Mouse (Mus musculus) forebrain, embryonic 16.5 days (tissue): ENCODE measurements at regions not wholly inside any gene's neighbourhood (a gene's known extent, or its start where the extent isn't known, plus 50 kb on each side); places are given as distances from the start of the nearest gene placed in this dataset.
"Not testable (repeated sequence)": the region's sequence is repeated elsewhere in the genome, so short reads cannot be mapped to it uniquely, and the experiment has no call there.

Source experiments
- ATAC-seq: fragments of 200-750 bp; cut with Nextera tagmentation; 2 replicates; pipeline ENCODE4 v1.8.0; 2017; ENCODE audit warnings: mild to moderate bottlenecking, moderate library complexity
- H3K27ac ChIP-seq: fragments of 300-500 bp; sonication (generic); 2 replicates; pipeline ENCODE4 v1.5.1; 2014; ENCODE audit warnings: low read length, control low read depth
- H3K27me3 ChIP-seq: fragments of 300-500 bp; sonication (generic); replicated peaks from 2 replicates; pipeline ENCODE4 v1.6.1; 2014; ENCODE audit warnings: low read length; ENCODE audit not compliant: control insufficient read depth, insufficient read depth
- H3K36me3 ChIP-seq: fragments of 300-500 bp; sonication (generic); 2 replicates; pipeline ENCODE4 v1.6.1; 2014; ENCODE audit not compliant: control insufficient read depth, insufficient read depth
- H3K4me1 ChIP-seq: fragments of 300-500 bp; sonication (generic); replicated peaks from 2 replicates; pipeline ENCODE4 v1.6.1; 2014; ENCODE audit warnings: low read length; ENCODE audit not compliant: control insufficient read depth, insufficient read depth
- H3K4me2 ChIP-seq: fragments of 300-500 bp; sonication (generic); 2 replicates; pipeline ENCODE4 v1.6.1; 2014; ENCODE audit warnings: mild to moderate bottlenecking, low read length, control low read depth
- H3K4me3 ChIP-seq: fragments of 300-500 bp; sonication (generic); replicated peaks from 2 replicates; pipeline ENCODE4 v1.5.1; 2014; ENCODE audit warnings: mild to moderate bottlenecking, low read length, control low read depth
- H3K9ac ChIP-seq: fragments of 300-500 bp; sonication (generic); replicated peaks from 2 replicates; pipeline ENCODE4 v1.6.1; 2014; ENCODE audit warnings: low read depth, low read length, control low read depth
- H3K9me3 ChIP-seq: fragments of 300-500 bp; sonication (generic); 2 replicates; pipeline ENCODE4 v1.6.1; 2016; ENCODE audit warnings: low read length; ENCODE audit not compliant: control insufficient read depth
- WGBS: fragments of 180-500 bp; shearing (Covaris S2); extraction: QIAGEN DNeasy Blood & Tissue Kit; methylation state at CpG from one replicate; pipeline ENCODE4 v1.1.7; 2014; 5-methylcytosine and 5-hydroxymethylcytosine counted together

GRCm38 (mm10) chr3:49641966-49642758 lies 115.0 kb downstream of the Pcdh18 start:
- H3K4me3 ChIP-seq = no peak overlapping the region
- H3K4me1 ChIP-seq = peaks cover 5% of the 10 kb centered on the region
- peak; percentile 98 for ATAC-seq
- H3K27ac ChIP-seq = no peak overlapping the region
- no peak overlapping the region for H3K4me2 ChIP-seq
- 15% methylated on average over 4 of the region's 4 CpGs for WGBS
- no peaks in the 10 kb centered on the region for H3K36me3 ChIP-seq
- H3K9me3 ChIP-seq = no peaks in the 10 kb centered on the region
- no peaks in the 10 kb centered on the region for H3K27me3 ChIP-seq
- no peak overlapping the region for H3K9ac ChIP-seq

GRCm38 (mm10) chr3:49641411-49641810 lies 115.7 kb downstream of the Pcdh18 start:
- Histone ChIP-seq H3K36me3 (no peaks in the 10 kb centered on the region), H3K4me2 (no peak overlapping the region), H3K4me3 (no peak overlapping the region), H3K4me1 (peaks cover 5% of the 10 kb centered on the region), H3K27me3 (no peaks in the 10 kb centered on the region), H3K27ac (no peak overlapping the region), H3K9me3 (no peaks in the 10 kb centered on the region), H3K9ac (no peak overlapping the region)
- ATAC-seq = 0 out of 2 replicates have a peak, but pooled peaks have one; percentile 53
- 57% methylated on average over 1 of the region's 1 CpGs for WGBS

- H3K27me3 ChIP-seq = no peaks in the 10 kb centered on the region
- no peak overlapping the region for H3K9ac ChIP-seq
- H3K36me3 ChIP-seq = no peaks in the 10 kb centered on the region
- H3K4me1 ChIP-seq = peaks cover 5% of the 10 kb centered on the region
- H3K4me3 ChIP-seq = no peak overlapping the region
- H3K27ac ChIP-seq = no peak overlapping the region
- 79% methylated on average over 2 of the region's 2 CpGs for WGBS
- H3K9me3 ChIP-seq = no peaks in the 10 kb centered on the region
- no peak for ATAC-seq
- no peak overlapping the region for H3K4me2 ChIP-seq
Measured at GRCm38 (mm10) chr3:49638601-49639000, 118.5 kb downstream of the Pcdh18 start.

GRCm38 (mm10) chr3:49636676-49637075 lies 120.4 kb downstream of the Pcdh18 start:
- Histone ChIP-seq H3K4me2 (no peak overlapping the region), H3K27me3 (no peaks in the 10 kb centered on the region), H3K9ac (no peak overlapping the region), H3K4me1 (no peaks in the 10 kb centered on the region), H3K27ac (no peak overlapping the region), H3K9me3 (no peaks in the 10 kb centered on the region), H3K36me3 (no peaks in the 10 kb centered on the region), H3K4me3 (no peak overlapping the region)
- ATAC-seq = no peak
- WGBS = 65% methylated on average over 2 of the region's 2 CpGs

- Histone ChIP-seq H3K27ac (no peak overlapping the region), H3K9me3 (no peaks in the 10 kb centered on the region), H3K27me3 (no peaks in the 10 kb centered on the region), H3K36me3 (no peaks in the 10 kb centered on the region), H3K4me1 (no peaks in the 10 kb centered on the region), H3K4me2 (no peak overlapping the region), H3K9ac (no peak overlapping the region), H3K4me3 (no peak overlapping the region)
- 15% methylated on average over 9 of the region's 9 CpGs for WGBS
- ATAC-seq = peak; percentile 95
Measured at GRCm38 (mm10) chr3:49592706-49593451, 164.2 kb downstream of the Pcdh18 start.

GRCm38 (mm10) chr3:49590234-49590633 lies 166.9 kb downstream of the Pcdh18 start:
- Histone ChIP-seq H3K4me1 (no peaks in the 10 kb centered on the region), H3K27me3 (no peaks in the 10 kb centered on the region), H3K4me3 (no peak overlapping the region), H3K27ac (no peak overlapping the region), H3K9ac (no peak overlapping the region), H3K36me3 (no peaks in the 10 kb centered on the region), H3K9me3 (no peaks in the 10 kb centered on the region), H3K4me2 (no peak overlapping the region)
- WGBS = 46% methylated on average over 2 of the region's 2 CpGs
- ATAC-seq = no peak

GRCm38 (mm10) chr3:49586531-49587168 lies 170.5 kb downstream of the Pcdh18 start:
- WGBS = 57% methylated on average over 6 of the region's 6 CpGs
- ATAC-seq = no peak
- Histone ChIP-seq H3K9me3 (no peaks in the 10 kb centered on the region), H3K4me2 (no peak overlapping the region), H3K4me1 (no peaks in the 10 kb centered on the region), H3K4me3 (no peak overlapping the region), H3K36me3 (no peaks in the 10 kb centered on the region), H3K27ac (no peak overlapping the region), H3K27me3 (no peaks in the 10 kb centered on the region), H3K9ac (no peak overlapping the region)

GRCm38 (mm10) chr3:49585962-49586361 lies 171.2 kb downstream of the Pcdh18 start:
- H3K4me3 ChIP-seq, H3K27ac ChIP-seq, H3K4me1 ChIP-seq, ATAC-seq, H3K9me3 ChIP-seq, H3K9ac ChIP-seq, H3K27me3 ChIP-seq, H3K36me3 ChIP-seq, H3K4me2 ChIP-seq: not testable (repeated sequence)
